Mouse (Mus musculus): Measurements from ENCODE around the gene Zbtb43. TPM values are rescaled to one million over a fixed set of nuclear protein-coding genes. Genes with fewer than 3 reads are reported as not detected.

Zbtb43 gene
- polyA plus RNA-seq, 1 experiment from 2014 or later: 16.5 TPM

DNA sequence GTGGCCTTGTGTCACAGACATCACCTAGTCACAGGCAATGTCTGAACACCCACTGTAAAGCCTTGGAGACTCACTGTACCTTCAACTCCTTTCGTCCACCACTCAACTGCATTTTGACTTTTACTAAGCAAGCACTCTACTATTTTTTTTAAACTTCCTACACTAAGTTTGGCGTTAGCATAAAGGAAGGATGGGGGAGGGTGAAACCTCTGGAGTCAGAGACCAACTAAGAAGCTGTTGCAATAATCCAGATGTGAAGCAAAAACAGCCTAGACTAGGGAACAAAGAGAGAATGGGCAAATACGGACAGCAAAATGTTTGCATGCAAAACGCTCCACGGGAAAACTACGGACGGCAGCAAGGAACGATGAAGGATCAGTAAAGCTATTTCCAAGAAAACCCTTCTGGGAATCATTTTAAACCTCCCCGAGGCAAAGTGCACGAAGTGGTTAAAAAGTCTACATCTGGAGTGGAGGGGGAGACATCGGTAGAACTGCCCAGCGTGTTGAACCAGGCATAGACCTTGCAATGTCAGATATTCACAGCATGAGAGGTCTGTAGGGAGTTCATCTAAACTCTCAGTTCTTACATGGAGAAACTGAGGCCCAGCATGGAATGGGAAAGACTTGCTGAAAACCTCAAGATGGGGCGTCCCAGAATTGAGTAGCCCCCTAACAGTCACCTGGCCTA lies 38.1 kb downstream of the Zbtb43 start:
- Histone ChIP-seq H3K36me3 (ENCODE audit: control insufficient read depth, insufficient read depth, low read length) (peaks cover 19% of the 10 kb centered on the region), H3K4me1 (ENCODE audit: control insufficient read depth, insufficient read depth, low read length) (peaks cover 17% of the 10 kb centered on the region), H3K27me3 (replicated peaks; ENCODE audit: control insufficient read depth, insufficient read depth, low read length) (no peaks in the 10 kb centered on the region), H3K4me2 (ENCODE audit: low read depth, low read length) (peak overlapping the region; percentile 80), H3K9ac (ENCODE audit: low read depth, low read length) (peak overlapping the region; percentile 95), H3K27ac (replicated peaks; ENCODE audit: low read depth, low read length) (peak overlapping the region; percentile 53), H3K4me3 (ENCODE audit: low read depth, low read length) (peak overlapping the region; percentile 89), H3K9me3 (ENCODE audit: control insufficient read depth, low read length) (no peaks in the 10 kb centered on the region)
- WGBS: 4% methylated on average over 12 of the region's 13 CpGs
- ATAC-seq (ENCODE audit: low read depth) (no peak), DNase-seq (ENCODE audit: low spot score) (peak; percentile 44)

DNA sequence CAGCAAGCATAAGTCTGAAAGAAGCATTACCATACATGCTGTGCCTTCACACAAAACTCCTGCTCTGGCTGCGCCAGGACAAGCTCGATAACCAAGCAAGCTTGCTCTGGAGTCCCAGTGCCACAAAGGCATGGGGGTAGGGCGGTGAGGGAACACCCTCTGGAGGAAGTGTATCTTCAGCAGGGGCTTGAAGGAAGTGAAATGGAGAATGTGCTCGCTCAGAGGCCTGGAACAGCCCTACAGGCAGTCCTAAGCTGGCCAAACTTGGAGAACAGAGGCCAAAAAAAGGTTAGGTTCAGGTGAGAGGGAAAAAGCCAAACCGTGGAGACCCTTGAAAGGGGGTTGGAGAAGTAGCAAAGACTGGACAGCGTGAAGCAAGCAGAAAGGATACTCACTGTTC lies 39.0 kb downstream of the Zbtb43 start:
- 35% methylated on average over 6 of the region's 6 CpGs for WGBS
- peaks cover 15% of the 10 kb centered on the region for H3K4me1 ChIP-seq (ENCODE audit: control insufficient read depth, insufficient read depth, low read length)
- peak; percentile 48 for DNase-seq (ENCODE audit: low spot score)
- H3K9me3 ChIP-seq (ENCODE audit: control insufficient read depth, low read length): no peaks in the 10 kb centered on the region
- no peaks in the 10 kb centered on the region for H3K27me3 ChIP-seq (replicated peaks; ENCODE audit: control insufficient read depth, insufficient read depth, low read length)
- peak overlapping the region; percentile 95; the same call in 1 of the 2 replicates for H3K9ac ChIP-seq (ENCODE audit: low read depth, low read length)
- peaks cover 26% of the 10 kb centered on the region for H3K36me3 ChIP-seq (ENCODE audit: control insufficient read depth, insufficient read depth, low read length)
- no peak overlapping the region for H3K27ac ChIP-seq (replicated peaks; ENCODE audit: low read depth, low read length)
- no peak for ATAC-seq (ENCODE audit: low read depth)
- peak overlapping the region; percentile 89 for H3K4me3 ChIP-seq (ENCODE audit: low read depth, low read length)
- peak overlapping the region; percentile 80 for H3K4me2 ChIP-seq (ENCODE audit: low read depth, low read length)

DNA sequence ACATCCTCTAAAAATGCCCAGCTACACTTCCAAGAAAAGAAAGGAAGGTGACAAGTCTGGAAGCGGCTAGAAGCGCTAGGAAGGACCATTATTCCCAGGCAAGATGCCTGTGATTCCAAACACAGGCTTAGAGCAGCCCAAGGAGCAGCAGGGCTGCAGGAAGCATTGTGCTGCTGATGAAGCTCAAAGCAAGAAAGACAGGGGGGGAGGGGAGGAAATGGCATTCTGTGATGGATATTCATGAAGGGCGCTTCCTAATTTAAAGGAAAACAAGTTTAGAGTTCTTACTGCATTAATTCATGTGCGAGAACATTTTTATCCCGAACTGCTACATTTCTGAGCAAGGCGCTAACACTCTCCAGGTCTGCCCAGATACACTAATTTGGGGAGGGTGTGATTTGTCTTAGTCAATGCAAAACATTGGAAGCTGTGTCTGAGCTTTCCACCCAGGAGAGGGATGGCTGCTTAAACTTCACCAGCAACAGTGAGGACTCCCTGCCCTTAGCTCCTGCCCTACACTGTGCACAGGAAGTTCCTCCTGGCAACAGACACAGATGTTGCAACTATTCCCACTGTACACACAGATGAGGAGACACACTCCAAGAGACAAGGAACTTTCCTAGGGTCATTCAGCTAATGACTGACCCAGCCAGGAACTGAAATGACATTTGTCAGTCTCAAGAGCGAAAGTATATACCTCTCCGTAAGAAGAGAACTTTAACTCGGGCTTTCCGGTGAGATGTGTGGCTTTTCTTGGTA lies 41.5 kb downstream of the Zbtb43 start:
- Histone ChIP-seq H3K36me3 (ENCODE audit: control insufficient read depth, insufficient read depth, low read length) (peaks cover 41% of the 10 kb centered on the region), H3K27me3 (replicated peaks; ENCODE audit: control insufficient read depth, insufficient read depth, low read length) (no peaks in the 10 kb centered on the region), H3K27ac (replicated peaks; ENCODE audit: low read depth, low read length) (no peak overlapping the region), H3K9ac (ENCODE audit: low read depth, low read length) (no peak overlapping the region), H3K4me1 (ENCODE audit: control insufficient read depth, insufficient read depth, low read length) (peaks cover 14% of the 10 kb centered on the region), H3K4me3 (ENCODE audit: low read depth, low read length) (no peak overlapping the region), H3K9me3 (ENCODE audit: control insufficient read depth, low read length) (no peaks in the 10 kb centered on the region), H3K4me2 (ENCODE audit: low read depth, low read length) (no peak overlapping the region)
- ATAC-seq (ENCODE audit: low read depth) (no peak), DNase-seq (ENCODE audit: low spot score) (no peak)
- WGBS: 68% methylated on average over 10 of the region's 10 CpGs

DNA sequence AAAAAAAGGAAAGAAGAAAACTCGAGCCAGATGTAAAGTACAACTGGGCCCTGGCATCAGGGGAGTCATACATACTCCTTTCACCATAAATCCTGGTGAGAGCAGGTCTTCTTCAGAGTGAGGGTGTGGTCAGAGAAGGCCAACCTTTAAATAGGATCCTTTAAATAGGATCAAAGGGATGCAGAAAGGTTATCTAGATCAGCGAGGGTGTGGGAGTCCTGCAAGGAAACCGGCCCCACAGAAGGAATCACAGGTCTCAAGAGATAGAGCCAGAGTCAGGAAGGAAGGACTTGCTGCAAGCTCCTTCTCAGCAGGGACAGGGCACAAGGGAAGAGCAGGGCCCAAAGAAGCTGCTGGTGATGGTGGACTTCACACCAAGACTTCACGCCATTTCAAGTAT lies 50.9 kb downstream of the Zbtb43 start:
- Histone ChIP-seq H3K27ac (replicated peaks; ENCODE audit: low read depth, low read length) (no peak overlapping the region), H3K4me1 (ENCODE audit: control insufficient read depth, insufficient read depth, low read length) (no peaks in the 10 kb centered on the region), H3K9ac (ENCODE audit: low read depth, low read length) (no peak overlapping the region), H3K4me3 (ENCODE audit: low read depth, low read length) (no peak overlapping the region), H3K9me3 (ENCODE audit: control insufficient read depth, low read length) (no peaks in the 10 kb centered on the region), H3K27me3 (replicated peaks; ENCODE audit: control insufficient read depth, insufficient read depth, low read length) (no peaks in the 10 kb centered on the region), H3K36me3 (ENCODE audit: control insufficient read depth, insufficient read depth, low read length) (peaks cover 35% of the 10 kb centered on the region), H3K4me2 (ENCODE audit: low read depth, low read length) (no peak overlapping the region)
- DNase-seq (ENCODE audit: low spot score) (no peak), ATAC-seq (ENCODE audit: low read depth) (no peak)
- WGBS: 80% methylated on average over 4 of the region's 4 CpGs

DNA sequence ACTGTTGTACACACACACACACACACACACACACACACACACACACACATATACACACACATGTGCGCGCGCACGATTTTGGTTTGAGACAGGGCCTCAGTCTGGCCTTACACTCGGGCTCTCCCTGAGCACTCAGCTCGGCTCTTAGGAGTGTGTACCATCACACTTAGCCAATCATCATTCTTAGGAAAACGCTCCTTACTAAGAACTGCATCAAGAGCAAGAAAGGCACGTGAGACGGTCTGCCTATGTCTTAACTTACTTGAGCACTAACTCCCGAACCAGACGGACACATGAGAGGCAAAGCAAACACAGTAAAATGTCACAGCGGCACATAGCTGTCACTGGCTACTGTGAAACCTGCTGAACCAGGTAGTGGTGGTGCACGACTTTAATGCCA lies 54.3 kb downstream of the Zbtb43 start:
- no peak for ATAC-seq (ENCODE audit: low read depth)
- WGBS: 89% methylated on average over 13 of the region's 13 CpGs

DNA sequence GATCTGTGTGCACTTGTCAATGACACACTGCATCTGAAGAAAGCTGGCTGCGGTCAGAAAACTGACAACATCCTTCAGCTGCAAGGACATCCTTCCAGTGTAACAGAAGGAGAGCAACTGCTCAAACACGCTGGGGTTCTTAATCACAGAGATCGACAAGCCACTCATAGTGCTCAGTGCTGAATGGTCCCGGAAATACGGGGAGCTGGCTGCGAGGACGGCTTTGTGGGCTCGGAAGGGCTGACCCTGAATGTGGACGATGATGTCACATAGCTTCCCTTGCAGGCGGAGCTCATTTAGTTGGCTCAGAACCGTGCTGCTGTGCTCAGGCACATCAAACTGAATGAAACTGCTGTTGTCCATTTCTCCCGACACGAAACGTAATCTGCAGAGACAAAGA lies 56.2 kb downstream of the Zbtb43 start:
- ATAC-seq (ENCODE audit: low read depth) (no peak), DNase-seq (ENCODE audit: low spot score) (no peak)
- H3K4me2 ChIP-seq (ENCODE audit: low read depth, low read length): no peak overlapping the region
- WGBS: 82% methylated on average over 14 of the region's 14 CpGs
- no peak overlapping the region for H3K4me3 ChIP-seq (ENCODE audit: low read depth, low read length)
- peaks cover 67% of the 10 kb centered on the region for H3K36me3 ChIP-seq (ENCODE audit: control insufficient read depth, insufficient read depth, low read length)
- H3K9ac ChIP-seq (ENCODE audit: low read depth, low read length): no peak overlapping the region
- no peaks in the 10 kb centered on the region for H3K9me3 ChIP-seq (ENCODE audit: control insufficient read depth, low read length)
- H3K27me3 ChIP-seq (replicated peaks; ENCODE audit: control insufficient read depth, insufficient read depth, low read length): no peaks in the 10 kb centered on the region
- H3K4me1 ChIP-seq (ENCODE audit: control insufficient read depth, insufficient read depth, low read length): no peaks in the 10 kb centered on the region
- H3K27ac ChIP-seq (replicated peaks; ENCODE audit: low read depth, low read length): no peak overlapping the region

More for the DNA sequence above, 54.3 kb downstream of the Zbtb43 start:
- Histone ChIP-seq H3K9ac (ENCODE audit: low read depth, low read length) (no peak overlapping the region), H3K4me2 (ENCODE audit: low read depth, low read length) (no peak overlapping the region), H3K27ac (replicated peaks; ENCODE audit: low read depth, low read length) (no peak overlapping the region), H3K9me3 (ENCODE audit: control insufficient read depth, low read length) (no peaks in the 10 kb centered on the region), H3K4me3 (ENCODE audit: low read depth, low read length) (no peak overlapping the region), H3K27me3 (replicated peaks; ENCODE audit: control insufficient read depth, insufficient read depth, low read length) (no peaks in the 10 kb centered on the region), H3K4me1 (ENCODE audit: control insufficient read depth, insufficient read depth, low read length) (no peaks in the 10 kb centered on the region), H3K36me3 (ENCODE audit: control insufficient read depth, insufficient read depth, low read length) (peaks cover 56% of the 10 kb centered on the region)
- no peak for DNase-seq (ENCODE audit: low spot score)

DNA sequence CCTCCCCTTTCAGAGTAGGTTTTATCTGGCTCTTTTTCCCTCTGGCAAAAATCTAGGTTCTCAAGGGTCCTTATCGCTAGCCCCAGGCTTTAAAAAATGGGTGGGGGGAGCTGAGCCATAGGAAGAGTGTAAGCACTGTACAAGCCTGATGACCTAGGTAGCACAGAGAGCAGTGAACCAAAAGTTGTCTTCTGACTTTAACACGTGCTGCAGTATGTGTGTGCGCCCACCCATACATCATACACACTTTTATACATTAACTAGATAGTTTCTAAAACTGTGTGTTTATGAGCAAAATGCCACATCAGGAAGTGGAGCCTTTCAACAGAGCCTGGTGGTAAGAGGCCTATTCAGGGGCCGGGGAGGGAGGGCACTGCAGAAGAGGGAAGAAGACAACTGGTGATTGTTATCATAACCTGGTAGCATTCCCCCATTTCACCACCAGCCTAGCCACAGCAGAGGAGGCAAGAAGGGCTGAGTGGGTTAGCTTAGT lies 64.8 kb downstream of the Zbtb43 start:
- Histone ChIP-seq H3K4me1 (ENCODE audit: control insufficient read depth, insufficient read depth, low read length) (no peaks in the 10 kb centered on the region), H3K27ac (replicated peaks; ENCODE audit: low read depth, low read length) (no peak overlapping the region), H3K4me3 (ENCODE audit: low read depth, low read length) (no peak overlapping the region), H3K36me3 (ENCODE audit: control insufficient read depth, insufficient read depth, low read length) (peaks cover 15% of the 10 kb centered on the region), H3K9me3 (ENCODE audit: control insufficient read depth, low read length) (no peaks in the 10 kb centered on the region), H3K4me2 (ENCODE audit: low read depth, low read length) (no peak overlapping the region), H3K27me3 (replicated peaks; ENCODE audit: control insufficient read depth, insufficient read depth, low read length) (no peaks in the 10 kb centered on the region), H3K9ac (ENCODE audit: low read depth, low read length) (no peak overlapping the region)
- ATAC-seq (ENCODE audit: low read depth) (no peak), DNase-seq (ENCODE audit: low spot score) (no peak)
- 81% methylated on average over 4 of the region's 4 CpGs for WGBS

DNA sequence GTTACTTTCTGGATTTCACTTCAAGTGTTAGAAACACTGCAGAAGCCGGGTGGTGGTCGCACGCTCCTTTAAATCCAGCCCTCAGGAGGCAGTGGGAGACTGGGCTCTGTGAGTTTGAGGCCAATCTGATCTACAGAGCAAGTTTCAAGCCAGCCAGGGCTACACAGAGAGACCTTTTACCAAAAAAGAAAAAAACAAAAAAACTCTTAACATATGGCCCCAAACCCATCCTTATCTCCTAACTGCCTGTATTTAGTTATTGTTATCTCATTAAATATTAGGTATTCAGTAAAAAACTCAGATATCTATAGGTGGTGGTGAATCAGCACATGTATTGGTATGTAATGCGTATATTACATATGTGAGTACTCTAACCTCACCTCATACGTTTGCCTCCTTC lies 65.7 kb downstream of the Zbtb43 start:
- Histone ChIP-seq H3K4me2 (ENCODE audit: low read depth, low read length) (no peak overlapping the region), H3K4me3 (ENCODE audit: low read depth, low read length) (no peak overlapping the region), H3K9me3 (ENCODE audit: control insufficient read depth, low read length) (no peaks in the 10 kb centered on the region), H3K4me1 (ENCODE audit: control insufficient read depth, insufficient read depth, low read length) (no peaks in the 10 kb centered on the region), H3K36me3 (ENCODE audit: control insufficient read depth, insufficient read depth, low read length) (peaks cover 6% of the 10 kb centered on the region), H3K9ac (ENCODE audit: low read depth, low read length) (no peak overlapping the region), H3K27me3 (replicated peaks; ENCODE audit: control insufficient read depth, insufficient read depth, low read length) (no peaks in the 10 kb centered on the region), H3K27ac (replicated peaks; ENCODE audit: low read depth, low read length) (no peak overlapping the region)
- DNase-seq (ENCODE audit: low spot score): no peak
- WGBS: 56% methylated on average over 5 of the region's 5 CpGs
- ATAC-seq (ENCODE audit: low read depth): no peak

Data from embryonic facial prominence, embryonic 14.5 days (tissue).